Mouse (Mus musculus) forebrain, embryonic 13.5 days (tissue): ENCODE results near the gene Osbpl10. TPM values are rescaled to one million over a fixed set of nuclear protein-coding genes. Genes with fewer than 3 reads are reported as not detected.

Source experiments
- ATAC-seq: fragments of 200-750 bp; cut with Nextera tagmentation; 2 replicates; pipeline ENCODE4 v1.8.0; 2017
- H3K27ac ChIP-seq: fragments of 300-500 bp; sonication (generic); 2 replicates; pipeline ENCODE4 v1.5.1; 2015; ENCODE audit warnings: inconsistent platforms, mild to moderate bottlenecking, moderate library complexity
- H3K27me3 ChIP-seq: fragments of 300-500 bp; sonication (generic); 2 replicates; pipeline ENCODE4 v1.6.1; 2015; ENCODE audit warnings: mild to moderate bottlenecking, inconsistent platforms
- H3K36me3 ChIP-seq: fragments of 300-500 bp; sonication (generic); 2 replicates; pipeline ENCODE4 v1.6.1; 2015; ENCODE audit warnings: mild to moderate bottlenecking, inconsistent platforms; ENCODE audit not compliant: poor library complexity, severe bottlenecking
- H3K4me1 ChIP-seq: fragments of 300-500 bp; sonication (generic); 2 replicates; pipeline ENCODE4 v1.6.1; 2015; ENCODE audit warnings: inconsistent platforms
- H3K4me2 ChIP-seq: fragments of 300-500 bp; sonication (generic); 2 replicates; pipeline ENCODE4 v1.6.1; 2015; ENCODE audit warnings: inconsistent platforms, mild to moderate bottlenecking, moderate library complexity
- H3K4me3 ChIP-seq: fragments of 300-500 bp; sonication (generic); 2 replicates; pipeline ENCODE4 v1.5.1; 2015; ENCODE audit warnings: mild to moderate bottlenecking, inconsistent platforms
- H3K9ac ChIP-seq: fragments of 300-500 bp; sonication (generic); 2 replicates; pipeline ENCODE4 v1.6.1; 2015; ENCODE audit warnings: mild to moderate bottlenecking, inconsistent platforms
- H3K9me3 ChIP-seq: fragments of 300-500 bp; sonication (generic); replicated peaks from 2 replicates; pipeline ENCODE4 v1.6.1; 2016; ENCODE audit warnings: inconsistent platforms
- WGBS: fragments of 180-500 bp; shearing (Covaris S2); methylation state at CpG from one replicate; pipeline ENCODE4 v1.1.7; 2015; 5-methylcytosine and 5-hydroxymethylcytosine counted together
- polyA plus RNA-seq: library from polyadenylated mRNA; unstranded; fragments of >200 nt; fragmentation: Nextera tagmentation; extraction: Ambion mirVana; gene quantifications from 2 replicates; pipeline ENCODE4 v1.2.1, GENCODE M21; 2015

Gene Osbpl10
- polyA plus RNA-seq, 1 experiment from 2014 or later = 0.92 TPM

DNA sequence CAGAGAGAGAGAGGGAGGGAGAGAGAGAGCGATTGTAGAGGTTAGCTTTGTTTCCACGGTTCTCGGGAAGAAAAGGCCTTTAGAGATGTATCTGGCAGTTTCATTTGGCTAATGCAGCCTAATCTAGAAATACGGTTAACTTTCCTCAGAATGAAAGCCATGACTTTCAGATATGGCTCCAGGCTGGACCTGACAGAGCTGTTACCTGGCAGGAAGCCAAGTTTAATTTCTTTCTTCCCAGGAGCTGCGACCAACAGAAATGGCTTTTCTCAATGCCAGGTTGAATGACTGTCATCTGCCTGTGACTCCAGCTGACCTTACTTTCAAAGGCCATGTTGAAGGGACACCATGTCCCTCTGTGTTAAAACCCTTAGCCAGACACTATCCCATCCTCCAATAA, 80.4 kb downstream of the Osbpl10 start:
- Histone ChIP-seq H3K4me2 (no peak overlapping the region), H3K36me3 (no peaks in the 10 kb centered on the region), H3K27me3 (no peaks in the 10 kb centered on the region), H3K4me3 (no peak overlapping the region), H3K9me3 (0 out of 2 replicates have a peak, but pooled peaks cover 2% of the 10 kb centered on the region), H3K4me1 (peaks cover 13% of the 10 kb centered on the region), H3K9ac (no peak overlapping the region), H3K27ac (no peak overlapping the region)
- WGBS = 39% methylated on average over 5 of the region's 5 CpGs
- ATAC-seq = no peak

DNA sequence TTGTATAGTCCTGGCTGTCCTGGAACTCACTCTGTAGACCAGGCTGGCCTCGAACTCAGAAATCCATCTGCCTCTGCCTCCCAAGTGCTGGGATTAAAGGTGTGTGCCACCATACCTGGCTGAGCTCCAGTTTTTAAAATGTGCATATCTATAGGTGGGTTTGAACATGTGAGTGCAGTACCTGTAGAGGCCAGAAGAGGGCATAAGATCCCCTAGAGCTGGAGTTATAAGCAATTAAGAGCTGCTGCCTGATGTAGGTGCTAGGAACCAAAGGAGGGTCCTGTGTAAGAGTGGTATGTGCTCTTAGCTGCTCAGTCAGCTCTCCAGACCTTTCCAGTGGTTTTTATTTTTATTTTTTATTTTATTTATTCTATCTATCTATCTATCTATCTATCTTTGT, 86.5 kb downstream of the Osbpl10 start:
- Histone ChIP-seq H3K27ac (no peak overlapping the region), H3K36me3 (no peaks in the 10 kb centered on the region), H3K4me2 (no peak overlapping the region), H3K9ac (no peak overlapping the region), H3K4me1 (no peaks in the 10 kb centered on the region), H3K9me3 (peaks cover 7% of the 10 kb centered on the region), H3K4me3 (no peak overlapping the region), H3K27me3 (no peaks in the 10 kb centered on the region)
- 94% methylated on average over 1 of the region's 1 CpGs for WGBS
- no peak for ATAC-seq

DNA sequence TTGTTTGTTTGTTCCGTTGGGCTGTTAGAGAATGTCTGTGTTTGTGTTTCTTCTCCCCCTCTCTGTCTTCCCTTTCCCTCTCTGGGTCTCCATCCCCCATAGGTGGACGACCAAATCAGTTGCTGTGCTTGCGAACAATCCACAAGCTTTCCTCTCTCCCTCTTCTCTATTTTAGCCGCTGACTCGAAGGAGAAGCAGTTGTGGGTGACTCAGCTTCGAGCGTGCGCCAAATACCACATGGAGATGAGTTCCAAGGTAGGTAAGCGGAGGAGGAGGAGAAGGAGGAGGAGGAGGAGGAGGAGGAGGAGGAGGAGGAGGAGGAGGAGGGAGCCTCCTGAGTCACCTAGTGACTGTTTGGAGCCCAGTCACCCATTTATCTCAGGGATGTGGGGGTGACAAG, 88.7 kb downstream of the Osbpl10 start:
- peaks cover 7% of the 10 kb centered on the region for H3K9me3 ChIP-seq
- no peaks in the 10 kb centered on the region for H3K4me1 ChIP-seq
- H3K9ac ChIP-seq = no peak overlapping the region
- no peaks in the 10 kb centered on the region for H3K27me3 ChIP-seq
- no peak overlapping the region for H3K4me3 ChIP-seq
- H3K4me2 ChIP-seq = no peak overlapping the region
- WGBS = 79% methylated on average over 8 of the region's 9 CpGs
- no peaks in the 10 kb centered on the region for H3K36me3 ChIP-seq
- no peak overlapping the region for H3K27ac ChIP-seq
- ATAC-seq = no peak

DNA sequence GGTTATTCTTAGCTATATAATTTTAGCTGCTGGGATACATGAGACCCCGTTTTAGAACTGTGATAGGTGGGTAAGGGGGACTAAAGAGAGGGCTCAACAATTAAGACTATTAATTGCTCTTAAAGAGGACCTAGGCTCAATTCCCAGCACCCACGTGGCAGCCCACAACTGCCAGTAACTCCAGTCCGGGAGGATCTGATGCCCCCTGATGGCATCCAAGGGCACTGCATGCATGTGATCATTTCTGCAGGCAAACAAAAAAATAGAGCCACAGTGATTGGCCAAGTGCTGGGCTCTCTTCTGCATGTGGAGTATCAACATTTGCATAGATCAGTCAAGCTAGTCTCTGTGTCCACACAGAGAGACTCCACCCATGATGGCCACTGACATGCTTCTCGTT, 96.8 kb downstream of the Osbpl10 start:
- Histone ChIP-seq H3K27me3 (no peaks in the 10 kb centered on the region), H3K4me2 (no peak overlapping the region), H3K9ac (no peak overlapping the region), H3K27ac (no peak overlapping the region), H3K36me3 (no peaks in the 10 kb centered on the region), H3K4me3 (no peak overlapping the region), H3K9me3 (no peaks in the 10 kb centered on the region), H3K4me1 (no peaks in the 10 kb centered on the region)
- 91% methylated on average over 4 of the region's 4 CpGs for WGBS
- no peak for ATAC-seq

GRCm38 (mm10) chr9:115088295-115088993, 110.1 kb downstream of the Osbpl10 start:
- Histone ChIP-seq H3K4me1 (0 out of 2 replicates have a peak, but pooled peaks cover 4% of the 10 kb centered on the region), H3K27me3 (no peaks in the 10 kb centered on the region), H3K9me3 (0 out of 2 replicates have a peak, but pooled peaks cover 3% of the 10 kb centered on the region), H3K36me3 (no peaks in the 10 kb centered on the region), H3K4me2 (no peak overlapping the region), H3K27ac (no peak overlapping the region), H3K4me3 (no peak overlapping the region), H3K9ac (no peak overlapping the region)
- 54% methylated on average over 17 of the region's 17 CpGs for WGBS
- peak; percentile 79 for ATAC-seq

- Histone ChIP-seq H3K27ac (no peak overlapping the region), H3K36me3 (no peaks in the 10 kb centered on the region), H3K27me3 (no peaks in the 10 kb centered on the region), H3K4me2 (no peak overlapping the region), H3K9ac (no peak overlapping the region), H3K9me3 (0 out of 2 replicates have a peak, but pooled peaks cover 3% of the 10 kb centered on the region), H3K4me1 (0 out of 2 replicates have a peak, but pooled peaks cover 4% of the 10 kb centered on the region), H3K4me3 (no peak overlapping the region)
- no peak for ATAC-seq
- WGBS = 77% methylated on average over 5 of the region's 5 CpGs
Measured at GRCm38 (mm10) chr9:115089644-115090043, 111.3 kb downstream of the Osbpl10 start.

DNA sequence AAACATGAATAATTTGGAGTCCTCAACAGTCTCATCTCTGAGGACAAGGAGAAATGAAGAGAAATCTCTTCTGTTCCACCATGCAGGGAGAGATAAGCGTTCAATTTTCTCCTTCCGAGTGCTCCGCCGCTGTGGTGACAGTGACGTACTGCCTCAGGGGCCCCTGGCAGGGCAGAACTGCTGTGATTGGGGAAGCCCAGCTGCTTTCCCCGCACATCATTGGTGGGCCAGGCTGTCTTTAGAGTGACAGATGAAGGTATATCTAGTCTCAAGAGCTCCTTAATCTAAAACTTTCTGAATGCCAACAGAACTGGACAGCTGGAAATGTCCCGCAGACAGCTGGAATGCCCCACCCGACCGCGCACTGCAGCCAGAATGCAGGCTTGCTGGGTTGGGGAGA, 118.1 kb downstream of the Osbpl10 start:
- Histone ChIP-seq H3K4me3 (no peak overlapping the region), H3K4me2 (no peak overlapping the region), H3K36me3 (no peaks in the 10 kb centered on the region), H3K9ac (no peak overlapping the region), H3K9me3 (0 out of 2 replicates have a peak, but pooled peaks cover 3% of the 10 kb centered on the region), H3K27me3 (no peaks in the 10 kb centered on the region), H3K4me1 (no peaks in the 10 kb centered on the region), H3K27ac (no peak overlapping the region)
- no peak for ATAC-seq
- 92% methylated on average over 10 of the region's 10 CpGs for WGBS

GRCm38 (mm10) chr9:115097340-115097739, 119.0 kb downstream of the Osbpl10 start:
- 0 out of 2 replicates have a peak, but pooled peaks cover 3% of the 10 kb centered on the region for H3K9me3 ChIP-seq
- 86% methylated on average over 4 of the region's 4 CpGs for WGBS

GRCm38 (mm10) chr9:115100181-115100915, 122.0 kb downstream of the Osbpl10 start:
- H3K27me3 ChIP-seq = no peaks in the 10 kb centered on the region
- no peak overlapping the region for H3K4me2 ChIP-seq
- WGBS = 89% methylated on average over 15 of the region's 15 CpGs
- H3K9me3 ChIP-seq = no peaks in the 10 kb centered on the region
- H3K4me1 ChIP-seq = no peaks in the 10 kb centered on the region
- no peak overlapping the region for H3K27ac ChIP-seq
- no peak overlapping the region for H3K4me3 ChIP-seq
- ATAC-seq = no peak
- no peak overlapping the region for H3K9ac ChIP-seq
- no peaks in the 10 kb centered on the region for H3K36me3 ChIP-seq

More at GRCm38 (mm10) chr9:115097340-115097739, 119.0 kb downstream of the Osbpl10 start:
- Histone ChIP-seq H3K27me3 (no peaks in the 10 kb centered on the region), H3K27ac (no peak overlapping the region), H3K4me3 (no peak overlapping the region), H3K4me2 (no peak overlapping the region), H3K4me1 (no peaks in the 10 kb centered on the region), H3K36me3 (no peaks in the 10 kb centered on the region), H3K9ac (no peak overlapping the region)
- no peak for ATAC-seq

- H3K9me3 ChIP-seq = no peaks in the 10 kb centered on the region
- H3K9ac ChIP-seq = no peak overlapping the region
- no peak overlapping the region for H3K4me3 ChIP-seq
- peaks cover 9% of the 10 kb centered on the region; the same call in 1 of the 2 replicates for H3K4me1 ChIP-seq
- WGBS = 54% methylated on average over 7 of the region's 7 CpGs
- H3K4me2 ChIP-seq = no peak overlapping the region
- peak; percentile 70 for ATAC-seq
- H3K27me3 ChIP-seq = no peaks in the 10 kb centered on the region
- H3K27ac ChIP-seq = 0 out of 2 replicates have a peak overlapping the region, but pooled peaks have one; percentile 2
- no peaks in the 10 kb centered on the region for H3K36me3 ChIP-seq
Measured at GRCm38 (mm10) chr9:115107430-115107829, 129.1 kb downstream of the Osbpl10 start.

DNA sequence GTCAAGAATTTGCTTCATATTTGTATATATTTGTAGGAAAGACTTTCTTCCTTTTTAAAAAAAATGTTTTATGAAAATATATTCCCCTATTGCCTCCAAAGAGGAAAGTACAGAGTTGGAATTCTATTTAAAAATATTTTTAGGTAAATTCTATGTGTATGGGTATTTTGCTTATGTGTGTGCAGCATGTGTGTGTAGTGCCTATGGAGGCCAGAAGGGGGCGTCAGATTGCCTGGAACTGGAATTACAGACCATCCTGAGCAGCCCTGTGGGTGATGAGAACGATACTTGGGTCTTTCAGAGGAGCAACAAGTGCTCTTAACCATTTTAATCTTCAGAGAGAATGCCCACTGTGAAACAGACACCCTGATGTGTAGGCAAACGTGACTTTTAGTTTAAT, 132.3 kb downstream of the Osbpl10 start:
- Histone ChIP-seq H3K4me2 (no peak overlapping the region), H3K36me3 (no peaks in the 10 kb centered on the region), H3K4me3 (no peak overlapping the region), H3K9me3 (no peaks in the 10 kb centered on the region), H3K4me1 (peaks cover 9% of the 10 kb centered on the region; the same call in 1 of the 2 replicates), H3K27ac (no peak overlapping the region), H3K9ac (no peak overlapping the region), H3K27me3 (no peaks in the 10 kb centered on the region)
- ATAC-seq = no peak
- WGBS = 52% methylated on average over 3 of the region's 3 CpGs

DNA sequence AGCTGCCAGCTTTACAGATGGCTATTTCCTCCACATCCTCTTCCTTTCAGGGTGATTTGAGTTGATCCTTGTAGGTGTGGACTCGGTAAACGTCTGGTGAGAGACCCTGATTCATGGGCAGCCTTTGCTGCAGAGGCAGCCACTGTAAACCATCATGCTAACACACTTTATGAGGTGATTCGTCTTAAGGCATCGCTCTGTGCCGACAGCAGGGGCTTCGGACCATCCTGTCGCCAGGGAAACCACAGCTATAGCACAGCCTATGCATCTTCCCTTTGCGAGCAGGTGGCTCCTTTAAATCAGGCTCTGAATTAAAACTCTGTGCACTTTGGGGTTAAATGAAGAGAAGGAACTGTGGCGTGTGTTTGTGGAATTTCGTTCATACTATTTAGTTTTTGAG, 138.9 kb downstream of the Osbpl10 start:
- H3K27ac ChIP-seq = no peak overlapping the region
- no peak overlapping the region for H3K4me3 ChIP-seq
- WGBS = 80% methylated on average over 10 of the region's 10 CpGs
- H3K9ac ChIP-seq = no peak overlapping the region
- ATAC-seq = no peak
- H3K4me1 ChIP-seq = peaks cover 14% of the 10 kb centered on the region
- no peaks in the 10 kb centered on the region for H3K27me3 ChIP-seq
- no peaks in the 10 kb centered on the region for H3K36me3 ChIP-seq
- no peaks in the 10 kb centered on the region for H3K9me3 ChIP-seq
- no peak overlapping the region for H3K4me2 ChIP-seq
